Mouse (Mus musculus): ENCODE measurements around the gene Yipf4. TPM values are rescaled to one million over a fixed set of nuclear protein-coding genes. Genes with fewer than 3 reads are reported as not detected.

Yipf4 gene
- polyA plus RNA-seq, 2 experiments = 35.5 to 72.0 TPM

GRCm38 (mm10) chr17:74507934-74508333, 18.6 kb downstream of the Yipf4 start:
- ATAC-seq (ENCODE audit: low FRiP score, low read depth) = no peak
- no peak overlapping the region for H3K4me2 ChIP-seq (replicated peaks; ENCODE audit: low read depth, low read length, severe bottlenecking)
- 71% methylated on average over 2 of the region's 2 CpGs for WGBS

GRCm38 (mm10) chr17:74508600-74508999, 19.3 kb downstream of the Yipf4 start:
- ATAC-seq (ENCODE audit: low FRiP score, low read depth) (no peak), DNase-seq (ENCODE audit: low spot score) (no peak)
- Histone ChIP-seq H3K27ac (replicated peaks; ENCODE audit: low read depth, low read length) (no peak overlapping the region), H3K4me2 (replicated peaks; ENCODE audit: low read depth, low read length, severe bottlenecking) (no peak overlapping the region), H3K4me1 (ENCODE audit: control insufficient read depth, insufficient read depth, low read length) (no peaks in the 10 kb centered on the region), H3K4me3 (replicated peaks; ENCODE audit: low read length) (no peak overlapping the region), H3K9me3 (ENCODE audit: control insufficient read depth, low read length) (no peaks in the 10 kb centered on the region), H3K9ac (ENCODE audit: low read depth, low read length, severe bottlenecking) (no peak overlapping the region), H3K27me3 (ENCODE audit: control insufficient read depth, insufficient read depth, low read length) (no peaks in the 10 kb centered on the region), H3K36me3 (ENCODE audit: control insufficient read depth, insufficient read depth, low read length) (no peaks in the 10 kb centered on the region)
- TF ChIP-seq POLR2A (IDR thresholded peaks at IDR 0.05; ENCODE audit: borderline replicate concordance, extremely low read depth, insufficient read depth, insufficient read length) = no peak
- WGBS = 78% methylated on average over 3 of the region's 3 CpGs

More at GRCm38 (mm10) chr17:74507934-74508333, 18.6 kb downstream of the Yipf4 start:
- no peaks in the 10 kb centered on the region for H3K27me3 ChIP-seq (ENCODE audit: control insufficient read depth, insufficient read depth, low read length)
- no peak overlapping the region for H3K27ac ChIP-seq (replicated peaks; ENCODE audit: low read depth, low read length)
- no peak overlapping the region for H3K9ac ChIP-seq (ENCODE audit: low read depth, low read length, severe bottlenecking)
- no peaks in the 10 kb centered on the region for H3K36me3 ChIP-seq (ENCODE audit: control insufficient read depth, insufficient read depth, low read length)
- no peaks in the 10 kb centered on the region for H3K4me1 ChIP-seq (ENCODE audit: control insufficient read depth, insufficient read depth, low read length)
- TF ChIP-seq POLR2A (IDR thresholded peaks at IDR 0.05; ENCODE audit: borderline replicate concordance, extremely low read depth, insufficient read depth, insufficient read length) = no peak
- no peaks in the 10 kb centered on the region for H3K9me3 ChIP-seq (ENCODE audit: control insufficient read depth, low read length)
- H3K4me3 ChIP-seq (replicated peaks; ENCODE audit: low read length) = no peak overlapping the region
- DNase-seq (ENCODE audit: low spot score) = no peak

GRCm38 (mm10) chr17:74512308-74512707, 23.0 kb downstream of the Yipf4 start:
- Histone ChIP-seq H3K27ac (replicated peaks; ENCODE audit: low read depth, low read length) (no peak overlapping the region), H3K4me1 (ENCODE audit: control insufficient read depth, insufficient read depth, low read length) (no peaks in the 10 kb centered on the region), H3K27me3 (ENCODE audit: control insufficient read depth, insufficient read depth, low read length) (no peaks in the 10 kb centered on the region), H3K4me2 (replicated peaks; ENCODE audit: low read depth, low read length, severe bottlenecking) (no peak overlapping the region), H3K36me3 (ENCODE audit: control insufficient read depth, insufficient read depth, low read length) (no peaks in the 10 kb centered on the region), H3K4me3 (replicated peaks; ENCODE audit: low read length) (no peak overlapping the region), H3K9me3 (ENCODE audit: control insufficient read depth, low read length) (no peaks in the 10 kb centered on the region), H3K9ac (ENCODE audit: low read depth, low read length, severe bottlenecking) (no peak overlapping the region)
- DNase-seq (ENCODE audit: low spot score) = no peak
- 81% methylated on average over 2 of the region's 2 CpGs for WGBS
- TF ChIP-seq POLR2A (IDR thresholded peaks at IDR 0.05; ENCODE audit: borderline replicate concordance, extremely low read depth, insufficient read depth, insufficient read length) = no peak
- no peak for ATAC-seq (ENCODE audit: low FRiP score, low read depth)

GRCm38 (mm10) chr17:74522797-74523723, 33.8 kb downstream of the Yipf4 start:
- Histone ChIP-seq H3K4me2 (replicated peaks; ENCODE audit: low read depth, low read length, severe bottlenecking) (no peak overlapping the region), H3K4me1 (ENCODE audit: control insufficient read depth, insufficient read depth, low read length) (peaks cover 8% of the 10 kb centered on the region; the same call in 1 of the 2 replicates), H3K9ac (ENCODE audit: low read depth, low read length, severe bottlenecking) (no peak overlapping the region), H3K36me3 (ENCODE audit: control insufficient read depth, insufficient read depth, low read length) (no peaks in the 10 kb centered on the region), H3K27me3 (ENCODE audit: control insufficient read depth, insufficient read depth, low read length) (no peaks in the 10 kb centered on the region), H3K9me3 (ENCODE audit: control insufficient read depth, low read length) (peaks cover 2% of the 10 kb centered on the region; the same call in 1 of the 2 replicates), H3K27ac (replicated peaks; ENCODE audit: low read depth, low read length) (no peak overlapping the region), H3K4me3 (replicated peaks; ENCODE audit: low read length) (no peak overlapping the region)
- no peak for TF ChIP-seq POLR2A (IDR thresholded peaks at IDR 0.05; ENCODE audit: borderline replicate concordance, extremely low read depth, insufficient read depth, insufficient read length)
- DNase-seq (ENCODE audit: low spot score) (no peak), ATAC-seq (ENCODE audit: low FRiP score, low read depth) (no peak)
- 80% methylated on average over 8 of the region's 8 CpGs for WGBS

GRCm38 (mm10) chr17:74526117-74526516, 36.8 kb downstream of the Yipf4 start:
- ATAC-seq (ENCODE audit: low FRiP score, low read depth) (no peak), DNase-seq (ENCODE audit: low spot score) (no peak)
- no peak for TF ChIP-seq POLR2A (IDR thresholded peaks at IDR 0.05; ENCODE audit: borderline replicate concordance, extremely low read depth, insufficient read depth, insufficient read length)
- Histone ChIP-seq H3K9me3 (ENCODE audit: control insufficient read depth, low read length) (peaks cover 2% of the 10 kb centered on the region; the same call in 1 of the 2 replicates), H3K27ac (replicated peaks; ENCODE audit: low read depth, low read length) (no peak overlapping the region), H3K27me3 (ENCODE audit: control insufficient read depth, insufficient read depth, low read length) (no peaks in the 10 kb centered on the region), H3K4me3 (replicated peaks; ENCODE audit: low read length) (no peak overlapping the region), H3K9ac (ENCODE audit: low read depth, low read length, severe bottlenecking) (no peak overlapping the region), H3K4me1 (ENCODE audit: control insufficient read depth, insufficient read depth, low read length) (peaks cover 23% of the 10 kb centered on the region), H3K36me3 (ENCODE audit: control insufficient read depth, insufficient read depth, low read length) (no peaks in the 10 kb centered on the region), H3K4me2 (replicated peaks; ENCODE audit: low read depth, low read length, severe bottlenecking) (no peak overlapping the region)
- 94% methylated on average over 2 of the region's 2 CpGs for WGBS
